Mouse (Mus musculus) CH12.LX (cell line): ENCODE data around the gene Utp11.

Source experiments
- CHD2 ChIP-seq: IDR thresholded peaks from 2 replicates; pipeline ENCODE4 v1.6.1; 2011; ENCODE audit warnings: low read length, improper control_type of control experiment
- CTCF ChIP-seq, 2 experiments: IDR thresholded peaks in 1 of 2; conservative IDR thresholded peaks in 1 of 2; 2 replicates each; pipeline ENCODE4 v1.5.1; 2011 to 2012; ENCODE audit warnings: low read depth in 2 of 2, low read length in 2 of 2, improper control_type of control experiment in 1 of 2, inconsistent platforms in 1 of 2, mild to moderate bottlenecking in 1 of 2, moderate library complexity in 1 of 2
- EP300 ChIP-seq: IDR thresholded peaks from 2 replicates; pipeline ENCODE4 v1.6.1; 2011; ENCODE audit warnings: low read length, improper control_type of control experiment
- MAX ChIP-seq: IDR thresholded peaks from 2 replicates; pipeline ENCODE4 v1.6.1; 2011; ENCODE audit warnings: low read length, improper control_type of control experiment
- POLR2A ChIP-seq: IDR thresholded peaks from 2 replicates; pipeline ENCODE4 v1.6.1; 2011; ENCODE audit warnings: low read depth, mild to moderate bottlenecking, improper control_type of control experiment, low read length
- SMC3 ChIP-seq: IDR thresholded peaks from 2 replicates; pipeline ENCODE4 v1.6.1; 2011; ENCODE audit warnings: low read depth, low read length, improper control_type of control experiment
- TBP ChIP-seq: conservative IDR thresholded peaks from 2 replicates; pipeline ENCODE4 v1.6.1; 2011; ENCODE audit warnings: low read depth, low read length, improper control_type of control experiment
- ZC3H11A ChIP-seq: IDR thresholded peaks from 2 replicates; pipeline ENCODE4 v1.6.1; 2012; ENCODE audit warnings: low read depth, mild to moderate bottlenecking, inconsistent platforms, low read length, improper control_type of control experiment
- ZKSCAN1 ChIP-seq: IDR thresholded peaks from 2 replicates; pipeline ENCODE4 v1.6.1; 2012; ENCODE audit warnings: low read depth, inconsistent platforms, low read length, improper control_type of control experiment, borderline replicate concordance

GRCm38 (mm10) chr4:124659251-124660217 lies 33.9 kb downstream of the Utp11 start:
- TF ChIP-seq CTCF (conservative IDR thresholded peaks at IDR 0.05 in 1 of 2, IDR thresholded peaks at IDR 0.05 in 1 of 2; ENCODE audit: low read depth in 2 of 2, low read length in 2 of 2) = no peak
- no peak for TF ChIP-seq ZC3H11A
- no peak for TF ChIP-seq SMC3
- no peak for TF ChIP-seq POLR2A
- TF ChIP-seq TBP = no peak
- TF ChIP-seq MAX = no peak
- no peak for TF ChIP-seq EP300
- TF ChIP-seq CHD2 = no peak
- TF ChIP-seq ZKSCAN1 = no peak
